Mouse (Mus musculus) thymus, adult 2 months (tissue): ENCODE measurements at regions not wholly inside any gene's neighbourhood (a gene's known extent, or its start where the extent isn't known, plus 50 kb on each side); places are given as distances from the start of the nearest gene placed in this dataset.

ENCODE experiments used
- CTCF ChIP-seq: fragments of 200-500 bp; IDR thresholded peaks from 2 replicates; pipeline ENCODE4 v1.5.1; 2012; ENCODE audit warnings: mild to moderate bottlenecking, control low read depth, low read length, moderate library complexity, borderline replicate concordance; ENCODE audit not compliant: control insufficient read depth, poor library complexity, insufficient read depth; ENCODE audit errors: extremely low read depth
- POLR2A ChIP-seq: fragments of 200-500 bp; IDR thresholded peaks from 2 replicates; pipeline ENCODE4 v1.6.1; 2012; ENCODE audit warnings: mild to moderate bottlenecking, low read length, control low read depth, moderate library complexity; ENCODE audit not compliant: control insufficient read depth, poor library complexity, insufficient read depth; ENCODE audit errors: extremely low read depth

DNA sequence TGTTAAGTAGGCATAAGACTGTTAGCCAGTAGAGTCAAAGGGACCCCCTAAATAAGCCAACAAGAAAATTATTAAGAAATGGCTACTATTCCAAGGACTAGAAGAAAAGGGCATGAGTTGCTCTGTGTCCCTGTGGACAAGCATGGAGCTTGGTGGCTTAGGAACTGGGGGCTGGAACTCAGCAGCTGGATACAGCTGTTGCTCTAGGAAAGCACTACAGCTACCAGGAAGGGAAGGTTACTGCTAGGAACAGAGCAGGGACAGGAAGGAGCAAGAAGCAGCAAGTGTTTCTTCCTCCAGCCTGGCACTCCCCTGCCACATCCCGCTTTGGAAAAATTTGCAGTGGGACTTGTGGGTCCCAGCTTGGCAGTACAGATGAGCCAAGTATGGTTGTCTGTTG is 95.0 kb upstream of the Stc2 start:
- TF ChIP-seq CTCF, result no peak
- TF ChIP-seq POLR2A, result no peak
